In the genomic region with DNA sequence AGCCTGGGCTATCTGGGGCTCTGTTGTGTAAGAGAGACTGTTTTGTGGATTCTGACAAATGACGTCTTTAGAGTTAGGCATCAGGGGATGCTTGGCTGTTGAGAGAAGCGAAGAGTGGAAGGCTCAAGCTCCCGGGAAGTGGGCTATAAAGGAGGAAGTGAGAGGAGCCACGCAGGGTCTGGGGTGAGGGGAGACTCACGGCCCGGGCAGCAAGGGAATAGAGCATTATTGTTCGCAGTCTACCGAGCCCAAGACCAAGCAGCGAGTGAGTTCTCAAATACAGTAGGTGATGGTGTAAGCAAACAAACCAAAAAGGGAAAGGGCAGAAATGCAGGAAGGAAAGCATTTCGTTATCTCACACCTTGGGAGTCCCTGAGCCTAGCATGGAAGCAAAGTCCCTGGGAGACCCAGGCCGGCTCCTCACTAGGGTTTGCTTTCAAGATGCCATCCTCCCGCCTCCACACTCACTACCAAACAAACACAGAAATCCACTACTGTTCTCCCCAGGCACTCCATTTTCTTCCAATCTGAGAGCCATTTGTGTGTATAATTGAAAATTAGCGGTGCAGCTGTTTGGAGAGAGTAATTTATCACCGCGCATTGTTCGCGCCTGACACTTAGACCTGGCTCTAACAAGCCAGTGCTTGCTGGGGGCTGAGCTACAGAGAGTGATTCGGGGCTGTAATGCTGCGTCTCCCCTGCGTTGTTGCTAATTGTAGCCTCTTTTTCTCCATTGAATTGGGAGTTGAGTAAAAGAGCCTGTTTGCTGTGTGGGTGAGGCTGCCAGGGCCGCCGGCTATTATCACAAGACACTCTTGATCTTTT, we compare ENCODE assay signal across 9 mouse cellular contexts.
DNase-seq lines count a peak whose midpoint lies in the region; ATAC-seq lines count a peak whose summit lies in the region.
"Had no signal": no experiment of that assay in that cellular context is flagged by ENCODE, and none has a peak within 500 bp of the region (broad histone marks: within the 10 kb centered on the region; RNA-seq: fewer than 3 reads in every experiment).

No protein-coding gene starts in this region.

- H3K27ac ChIP-seq in kidney, embryonic 16.5 days (ENCODE audit: low read length) = no peak overlapping the region
- peak overlapping the region; percentile 59 for H3K27ac ChIP-seq in hindbrain, embryonic 10.5 days
- H3K27ac ChIP-seq in neural tube, embryonic 14.5 days (ENCODE audit: low read depth, low read length) = 0 out of 2 replicates have a peak overlapping the region, but pooled peaks have one; percentile 45
- H3K27ac ChIP-seq: limb, embryonic 15.5 days had no signal

- no peak for DNase-seq in kidney, postnatal 10 days
- DNase-seq in embryo, embryonic 11.5 days (ENCODE audit: low read depth, low spot score) = peak; percentile 29
- DNase-seq in hindbrain, embryonic 10.5 days (ENCODE audit: low spot score) = peak; percentile 43
- no peak for DNase-seq in ovary, postnatal 36 days (ENCODE audit: low spot score)
- DNase-seq in cerebellum, adult 11-12 months = no peak
- no peak for DNase-seq in layer of hippocampus, adult 9-10 months (ENCODE audit: low spot score)

- H3K9me3 ChIP-seq in kidney, embryonic 16.5 days (ENCODE audit: low read length) = no peaks in the 10 kb centered on the region
- H3K9me3 ChIP-seq in hindbrain, embryonic 10.5 days = no peaks in the 10 kb centered on the region
- H3K9me3 ChIP-seq in neural tube, embryonic 14.5 days (ENCODE audit: control insufficient read depth, low read length) = no peaks in the 10 kb centered on the region
- H3K9me3 ChIP-seq: limb, embryonic 15.5 days had no signal

- no peaks in the 10 kb centered on the region for H3K36me3 ChIP-seq in kidney, embryonic 16.5 days (ENCODE audit: insufficient read depth, low read length)
- H3K36me3 ChIP-seq in hindbrain, embryonic 10.5 days = no peaks in the 10 kb centered on the region
- H3K36me3 ChIP-seq in neural tube, embryonic 14.5 days (ENCODE audit: control insufficient read depth, insufficient read depth, low read length) = no peaks in the 10 kb centered on the region
- H3K36me3 ChIP-seq: limb, embryonic 15.5 days had no signal

- no peaks in the 10 kb centered on the region for H3K27me3 ChIP-seq in kidney, embryonic 16.5 days (ENCODE audit: insufficient read depth, low read length)
- peaks cover 57% of the 10 kb centered on the region for H3K27me3 ChIP-seq in hindbrain, embryonic 10.5 days (ENCODE audit: insufficient read depth, poor library complexity, severe bottlenecking)
- H3K27me3 ChIP-seq in neural tube, embryonic 14.5 days (ENCODE audit: control insufficient read depth, insufficient read depth, low read length) = peaks cover 26% of the 10 kb centered on the region
- H3K27me3 ChIP-seq: limb, embryonic 15.5 days had no signal

- peak overlapping the region; percentile 19 for H3K4me3 ChIP-seq in kidney, embryonic 16.5 days (ENCODE audit: low read length)
- peak overlapping the region; percentile 20; the same call in 1 of the 2 replicates for H3K4me3 ChIP-seq in hindbrain, embryonic 10.5 days
- no peak overlapping the region for H3K4me3 ChIP-seq in neural tube, embryonic 14.5 days (ENCODE audit: low read depth, low read length)
- H3K4me3 ChIP-seq: limb, embryonic 15.5 days had no signal

- WGBS in kidney, embryonic 16.5 days = 29% methylated on average over 22 of the region's 22 CpGs
- 51% methylated on average over 22 of the region's 22 CpGs for WGBS in hindbrain, embryonic 10.5 days
- 11% methylated on average over 22 of the region's 22 CpGs for WGBS in neural tube, embryonic 14.5 days

- ATAC-seq in kidney, embryonic 16.5 days (ENCODE audit: low FRiP score, low TSS enrichment) = no peak; the same call in 1 of the 2 replicates
- peak; percentile 93 for ATAC-seq in neural tube, embryonic 14.5 days (ENCODE audit: low read depth)

- no peaks in the 10 kb centered on the region for H3K4me1 ChIP-seq in kidney, embryonic 16.5 days (ENCODE audit: insufficient read depth, low read length)
- H3K4me1 ChIP-seq in hindbrain, embryonic 10.5 days (replicated peaks) = peaks cover 23% of the 10 kb centered on the region; the same call in 1 of the 2 replicates
- H3K4me1 ChIP-seq in neural tube, embryonic 14.5 days (ENCODE audit: control insufficient read depth, insufficient read depth, low read length) = no peaks in the 10 kb centered on the region
- H3K4me1 ChIP-seq: limb, embryonic 15.5 days had no signal

- H3K9ac ChIP-seq in kidney, embryonic 16.5 days (replicated peaks; ENCODE audit: low read length) = 0 out of 2 replicates have a peak overlapping the region, but pooled peaks have one; percentile 9
- no peak overlapping the region for H3K9ac ChIP-seq in neural tube, embryonic 14.5 days (replicated peaks; ENCODE audit: low read depth, low read length)
- H3K9ac ChIP-seq: limb, embryonic 15.5 days had no signal

- peak overlapping the region; percentile 40 for H3K4me2 ChIP-seq in kidney, embryonic 16.5 days (replicated peaks; ENCODE audit: low read depth, low read length)
- peak overlapping the region; percentile 36 for H3K4me2 ChIP-seq in neural tube, embryonic 14.5 days (ENCODE audit: low read depth, low read length)
- H3K4me2 ChIP-seq: limb, embryonic 15.5 days had no signal

Comparison
In these comparisons a context has a peak if more than half of its experiments do, and no peak if none do; other contexts are left out.
1. DNase-seq: peak in embryo, embryonic 11.5 days (single experiment) and hindbrain, embryonic 10.5 days (single experiment); none in kidney, postnatal 10 days (single experiment), ovary, postnatal 36 days (single experiment), cerebellum, adult 11-12 months (single experiment) and layer of hippocampus, adult 9-10 months (single experiment).